Mouse (Mus musculus) midbrain, postnatal 0 days (tissue): ENCODE measurements around the gene Kctd17. TPM values are rescaled to one million over a fixed set of nuclear protein-coding genes. Genes with fewer than 3 reads are reported as not detected.

Source experiments
- ATAC-seq: fragments of 200-750 bp; cut with Nextera tagmentation; 2 replicates; pipeline ENCODE4 v1.8.0; 2017; ENCODE audit warnings: moderate number of reproducible peaks, mild to moderate bottlenecking, moderate TSS enrichment, moderate library complexity; ENCODE audit not compliant: low FRiP score
- DNase-seq: peaks from one replicate; pipeline ENCODE4 v3.0.0-alpha.2; 2015; ENCODE audit warnings: low spot score
- H3K27ac ChIP-seq: fragments of 300-500 bp; sonication (generic); 2 replicates; pipeline ENCODE4 v1.5.1; 2014; ENCODE audit warnings: low read depth, mild to moderate bottlenecking, low read length, mixed read lengths
- H3K27me3 ChIP-seq: fragments of 300-500 bp; sonication (generic); 2 replicates; pipeline ENCODE4 v1.6.1; 2014; ENCODE audit warnings: low read length, control low read depth, mixed read lengths; ENCODE audit not compliant: insufficient read depth
- H3K36me3 ChIP-seq: fragments of 300-500 bp; sonication (generic); 2 replicates; pipeline ENCODE4 v1.6.1; 2014; ENCODE audit warnings: low read length, control low read depth, mixed read lengths; ENCODE audit not compliant: insufficient read depth
- H3K4me1 ChIP-seq: fragments of 300-500 bp; sonication (generic); 2 replicates; pipeline ENCODE4 v1.6.1; 2014; ENCODE audit warnings: mild to moderate bottlenecking, control low read depth, antibody characterized with exemption, low read length, mixed read lengths; ENCODE audit not compliant: insufficient read depth
- H3K4me2 ChIP-seq: fragments of 300-500 bp; sonication (generic); 2 replicates; pipeline ENCODE4 v1.6.1; 2014; ENCODE audit warnings: low read depth, mild to moderate bottlenecking, low read length, mixed read lengths; ENCODE audit not compliant: poor library complexity, severe bottlenecking
- H3K4me3 ChIP-seq: fragments of 300-500 bp; sonication (generic); 2 replicates; pipeline ENCODE4 v1.5.1; 2014; ENCODE audit warnings: low read depth, mild to moderate bottlenecking, low read length, moderate library complexity
- H3K9ac ChIP-seq: fragments of 300-500 bp; sonication (generic); replicated peaks from 2 replicates; pipeline ENCODE4 v1.6.1; 2014; ENCODE audit warnings: mild to moderate bottlenecking, low read length, moderate library complexity, mixed read lengths; ENCODE audit not compliant: poor library complexity, severe bottlenecking
- H3K9me3 ChIP-seq: fragments of 300-500 bp; sonication (generic); 2 replicates; pipeline ENCODE4 v1.6.1; 2016; ENCODE audit warnings: low read length, control low read depth
- CTCF ChIP-seq: IDR thresholded peaks from 2 replicates; pipeline ENCODE4 v1.5.1; 2016; ENCODE audit warnings: antibody characterized with exemption, mild to moderate bottlenecking
- WGBS: fragments of 180-500 bp; shearing (Covaris S2); extraction: QIAGEN DNeasy Blood & Tissue Kit; methylation state at CpG from one replicate; pipeline ENCODE4 v1.1.7; 2014; 5-methylcytosine and 5-hydroxymethylcytosine counted together
- polyA plus RNA-seq: library from polyadenylated mRNA; unstranded; fragments of >200 nt; fragmentation: Nextera tagmentation; extraction: Ambion mirVana; gene quantifications from 2 replicates; pipeline ENCODE4 v1.2.1, GENCODE M21; 2015
- total RNA-seq: library from RNA; depleted of rRNA; stranded (reverse); fragments of >200 nt; gene quantifications from 2 replicates; pipeline ENCODE4 v1.2.3, GENCODE M21; 2014

Kctd17 gene
- total and polyA plus RNA-seq, 2 experiments from 2014 or later: 152 to 164 TPM

GRCm38 (mm10) chr15:78429871-78430622 is 1.7 kb downstream of the Kctd17 start:
- DNase-seq: no peak
- TF ChIP-seq CTCF: no peak
- Histone ChIP-seq H3K4me2 (peak overlapping the region; percentile 87), H3K9ac (0 out of 2 replicates have a peak overlapping the region, but pooled peaks have one; percentile 29), H3K36me3 (peaks cover 31% of the 10 kb centered on the region), H3K27ac (no peak overlapping the region), H3K4me1 (peaks cover 10% of the 10 kb centered on the region; the same call in 1 of the 2 replicates), H3K4me3 (peak overlapping the region; percentile 72; the same call in 1 of the 2 replicates), H3K27me3 (no peaks in the 10 kb centered on the region), H3K9me3 (no peaks in the 10 kb centered on the region)
- no peak for ATAC-seq
- 80% methylated on average over 13 of the region's 13 CpGs for WGBS

GRCm38 (mm10) chr15:78430874-78431273 is 2.5 kb downstream of the Kctd17 start:
- WGBS: 86% methylated on average over 10 of the region's 10 CpGs

GRCm38 (mm10) chr15:78431541-78432121 is 3.3 kb downstream of the Kctd17 start:
- H3K9ac ChIP-seq: no peak overlapping the region
- WGBS: 80% methylated on average over 7 of the region's 7 CpGs
- ATAC-seq: no peak
- H3K9me3 ChIP-seq: no peaks in the 10 kb centered on the region
- H3K4me2 ChIP-seq: no peak overlapping the region
- no peaks in the 10 kb centered on the region for H3K27me3 ChIP-seq
- H3K4me3 ChIP-seq: no peak overlapping the region
- no peak for DNase-seq
- peaks cover 41% of the 10 kb centered on the region for H3K36me3 ChIP-seq
- H3K27ac ChIP-seq: no peak overlapping the region
- H3K4me1 ChIP-seq: peaks cover 14% of the 10 kb centered on the region; the same call in 1 of the 2 replicates
- TF ChIP-seq CTCF: no peak

More at GRCm38 (mm10) chr15:78430874-78431273, 2.5 kb downstream of the Kctd17 start:
- ATAC-seq (no peak), DNase-seq (no peak)
- no peak overlapping the region for H3K4me2 ChIP-seq
- H3K27ac ChIP-seq: no peak overlapping the region
- peaks cover 10% of the 10 kb centered on the region; the same call in 1 of the 2 replicates for H3K4me1 ChIP-seq
- H3K9me3 ChIP-seq: no peaks in the 10 kb centered on the region
- no peak overlapping the region for H3K4me3 ChIP-seq
- H3K9ac ChIP-seq: 0 out of 2 replicates have a peak overlapping the region, but pooled peaks have one; percentile 4
- no peak for TF ChIP-seq CTCF
- H3K36me3 ChIP-seq: peaks cover 39% of the 10 kb centered on the region
- no peaks in the 10 kb centered on the region for H3K27me3 ChIP-seq

- ATAC-seq: no peak
- peak; percentile 81 for DNase-seq
- Histone ChIP-seq H3K27me3 (no peaks in the 10 kb centered on the region), H3K4me3 (no peak overlapping the region), H3K9me3 (no peaks in the 10 kb centered on the region), H3K27ac (no peak overlapping the region), H3K36me3 (peaks cover 41% of the 10 kb centered on the region), H3K9ac (no peak overlapping the region), H3K4me1 (peaks cover 9% of the 10 kb centered on the region; the same call in 1 of the 2 replicates), H3K4me2 (no peak overlapping the region)
- WGBS: 29% methylated on average over 6 of the region's 6 CpGs
- peak; percentile 80 for TF ChIP-seq CTCF
These were observed 6.6 kb downstream of the Kctd17 start for GRCm38 (mm10) chr15:78434896-78435520.

GRCm38 (mm10) chr15:78435681-78436080 is 7.3 kb downstream of the Kctd17 start:
- TF ChIP-seq CTCF: no peak
- no peaks in the 10 kb centered on the region for H3K27me3 ChIP-seq
- H3K27ac ChIP-seq: no peak overlapping the region
- ATAC-seq: no peak
- peaks cover 36% of the 10 kb centered on the region for H3K36me3 ChIP-seq
- no peak overlapping the region for H3K4me2 ChIP-seq
- H3K9ac ChIP-seq: no peak overlapping the region
- H3K4me1 ChIP-seq: peaks cover 6% of the 10 kb centered on the region; the same call in 1 of the 2 replicates
- H3K9me3 ChIP-seq: no peaks in the 10 kb centered on the region
- no peak for DNase-seq
- WGBS: 83% methylated on average over 11 of the region's 11 CpGs
- no peak overlapping the region for H3K4me3 ChIP-seq
